Mouse (Mus musculus) CH12.LX (cell line): ENCODE measurements around the gene Dtx3.

Source experiments
- CTCF ChIP-seq, 2 experiments: IDR thresholded peaks in 1 of 2; conservative IDR thresholded peaks in 1 of 2; 2 replicates each; pipeline ENCODE4 v1.5.1; 2011 to 2012; ENCODE audit warnings: low read depth in 2 of 2, low read length in 2 of 2, improper control_type of control experiment in 1 of 2, inconsistent platforms in 1 of 2, mild to moderate bottlenecking in 1 of 2, moderate library complexity in 1 of 2
- ELF1 ChIP-seq: IDR thresholded peaks from 2 replicates; pipeline ENCODE4 v1.6.1; 2014; ENCODE audit warnings: low read depth, mild to moderate bottlenecking, inconsistent platforms, low read length, improper control_type of control experiment
- EP300 ChIP-seq: IDR thresholded peaks from 2 replicates; pipeline ENCODE4 v1.6.1; 2011; ENCODE audit warnings: low read length, improper control_type of control experiment
- MAZ ChIP-seq: IDR thresholded peaks from 2 replicates; pipeline ENCODE4 v1.6.1; 2012; ENCODE audit warnings: low read depth, mild to moderate bottlenecking, inconsistent platforms, low read length, improper control_type of control experiment, moderate library complexity
- MEF2A ChIP-seq: IDR thresholded peaks from 2 replicates; pipeline ENCODE4 v1.6.1; 2014; ENCODE audit warnings: low read depth, mild to moderate bottlenecking, inconsistent platforms, low read length, improper control_type of control experiment, borderline replicate concordance
- TBP ChIP-seq: conservative IDR thresholded peaks from 2 replicates; pipeline ENCODE4 v1.6.1; 2011; ENCODE audit warnings: low read depth, low read length, improper control_type of control experiment
- UBTF ChIP-seq: IDR thresholded peaks from 2 replicates; pipeline ENCODE4 v1.6.1; 2012; ENCODE audit warnings: low read depth, mild to moderate bottlenecking, inconsistent platforms, low read length, improper control_type of control experiment, moderate library complexity

DNA sequence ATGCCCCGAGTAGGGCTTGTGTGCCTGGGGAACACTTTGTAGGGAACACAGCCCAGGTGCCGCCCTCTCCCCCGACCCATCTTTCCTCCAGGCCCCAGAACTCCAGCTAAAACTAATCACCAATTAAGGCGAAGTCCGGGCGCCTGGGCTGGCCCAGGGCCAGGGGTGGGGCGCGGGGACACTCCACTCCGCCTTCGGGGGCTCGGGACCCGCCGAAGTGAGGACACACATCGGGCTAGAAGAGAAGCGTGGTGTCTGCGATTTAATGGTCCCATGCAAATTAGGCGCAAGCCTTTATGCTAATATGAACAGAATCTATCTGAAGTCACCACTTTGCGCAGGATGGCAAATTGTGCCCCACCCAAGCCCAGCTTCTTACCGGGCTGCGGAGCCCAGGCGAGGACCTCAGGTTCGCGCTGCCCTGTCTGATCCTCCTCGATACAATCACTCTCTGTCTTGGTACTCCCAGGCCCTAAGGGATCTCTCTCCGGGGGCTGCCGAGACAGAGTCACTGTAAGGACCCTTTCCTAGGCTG, 6.3 kb downstream of the Dtx3 start:
- TF ChIP-seq CTCF (conservative IDR thresholded peaks at IDR 0.05 in 1 of 2, IDR thresholded peaks at IDR 0.05 in 1 of 2; ENCODE audit: low read depth in 2 of 2, low read length in 2 of 2) (no peak), TBP (no peak), UBTF (no peak), MEF2A (no peak), MAZ (no peak), ELF1 (no peak), EP300 (no peak)
